Comparison of ENCODE assay signal across 20 mouse cellular contexts in the genomic region with DNA sequence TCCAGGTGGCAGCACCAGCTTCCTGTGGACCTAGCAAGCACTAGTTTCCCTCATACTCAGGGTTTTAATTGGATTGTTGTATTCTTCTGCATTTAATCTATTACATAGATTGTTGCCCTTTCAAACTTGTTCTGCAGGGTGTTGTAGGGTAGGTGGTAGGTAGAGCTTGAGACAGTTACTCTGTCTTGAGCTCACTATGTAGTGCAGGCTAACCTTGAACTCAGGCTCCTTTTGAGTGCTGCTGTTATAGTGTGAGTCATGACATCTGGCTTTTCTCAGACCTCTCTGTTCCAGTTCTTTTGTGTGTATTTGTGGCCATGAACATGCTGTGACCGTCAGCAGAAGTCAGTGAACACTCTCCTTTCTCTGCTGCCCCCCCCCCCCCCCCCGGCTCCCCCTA.
"Had no signal": no experiment of that assay in that cellular context is flagged by ENCODE, and none has a peak within 500 bp of the region (broad histone marks: within the 10 kb centered on the region; RNA-seq: fewer than 3 reads in every experiment).

No protein-coding gene starts in this region.

- ATAC-seq: midbrain, embryonic 15.5 days had no signal

- H3K27ac ChIP-seq: kidney, postnatal 0 days; layer of hippocampus, adult 2 months; left cerebral cortex, adult 2 months; liver, embryonic 13.5 days; midbrain, embryonic 12.5 days; midbrain, embryonic 15.5 days; neural tube, embryonic 12.5 days; neural tube, embryonic 15.5 days; stomach, postnatal 0 days had no signal

- H3K9me3 ChIP-seq: liver, embryonic 13.5 days; megakaryocyte, embryonic 14.5 days; midbrain, embryonic 12.5 days; midbrain, embryonic 15.5 days; neural tube, embryonic 12.5 days; neural tube, embryonic 15.5 days had no signal

- H3K4me3 ChIP-seq: layer of hippocampus, adult 2 months; left cerebral cortex, adult 2 months; liver, embryonic 13.5 days; megakaryocyte, embryonic 14.5 days; midbrain, embryonic 12.5 days; midbrain, embryonic 15.5 days; neural tube, embryonic 12.5 days; neural tube, embryonic 15.5 days had no signal

- H3K4me2 ChIP-seq: liver, embryonic 13.5 days; midbrain, embryonic 12.5 days; midbrain, embryonic 15.5 days; neural tube, embryonic 12.5 days; neural tube, embryonic 15.5 days had no signal

- DNase-seq: kidney, postnatal 25 days; layer of hippocampus, adult 9-11 months; layer of hippocampus, postnatal 36 days; liver, embryonic 13.5 days; lung, adult 2 months; right cerebral cortex, adult 18-20 months; right cerebral cortex, postnatal 14 days; right cerebral cortex, postnatal 4 days; thymus, adult 2 months; thymus, postnatal 14 days; thymus, postnatal 4 days had no signal

- H3K27me3 ChIP-seq: liver, embryonic 13.5 days; megakaryocyte, embryonic 14.5 days; midbrain, embryonic 12.5 days; midbrain, embryonic 15.5 days; neural tube, embryonic 12.5 days; neural tube, embryonic 15.5 days had no signal

- H3K9ac ChIP-seq: liver, embryonic 13.5 days; midbrain, embryonic 12.5 days; midbrain, embryonic 15.5 days; neural tube, embryonic 12.5 days; neural tube, embryonic 15.5 days had no signal

- H3K4me1 ChIP-seq: midbrain, embryonic 15.5 days had no signal
